Mouse (Mus musculus) neural tube, embryonic 13.5 days (tissue): ENCODE measurements at regions not wholly inside any gene's neighbourhood (a gene's known extent, or its start where the extent isn't known, plus 50 kb on each side); places are given as distances from the start of the nearest gene placed in this dataset.
A peak's percentile ranks its signal among the peaks of the same experiment; 100 is the strongest.

ENCODE experiments used
- ATAC-seq: fragments of 200-750 bp; cut with Nextera tagmentation; 2 replicates; pipeline ENCODE4 v1.8.0; 2017; ENCODE audit warnings: low read depth, mild to moderate bottlenecking, moderate TSS enrichment, moderate library complexity
- H3K27ac ChIP-seq: fragments of 300-500 bp; sonication (generic); replicated peaks from 2 replicates; pipeline ENCODE4 v1.5.1; 2015; ENCODE audit warnings: moderate library complexity, mild to moderate bottlenecking, inconsistent platforms
- H3K27me3 ChIP-seq: fragments of 300-500 bp; sonication (generic); 2 replicates; pipeline ENCODE4 v1.6.1; 2015; ENCODE audit warnings: mild to moderate bottlenecking, inconsistent platforms
- H3K36me3 ChIP-seq: fragments of 300-500 bp; sonication (generic); 2 replicates; pipeline ENCODE4 v1.6.1; 2015; ENCODE audit warnings: mild to moderate bottlenecking, inconsistent platforms
- H3K4me1 ChIP-seq: fragments of 300-500 bp; sonication (generic); replicated peaks from 2 replicates; pipeline ENCODE4 v1.6.1; 2015; ENCODE audit warnings: inconsistent platforms
- H3K4me2 ChIP-seq: fragments of 300-500 bp; sonication (generic); 2 replicates; pipeline ENCODE4 v1.6.1; 2015; ENCODE audit warnings: inconsistent platforms, mild to moderate bottlenecking, moderate library complexity
- H3K4me3 ChIP-seq: fragments of 300-500 bp; sonication (generic); 2 replicates; pipeline ENCODE4 v1.5.1; 2015; ENCODE audit warnings: mild to moderate bottlenecking, inconsistent platforms
- H3K9ac ChIP-seq: fragments of 300-500 bp; sonication (generic); 2 replicates; pipeline ENCODE4 v1.6.1; 2015; ENCODE audit warnings: moderate library complexity, mild to moderate bottlenecking, inconsistent platforms
- H3K9me3 ChIP-seq: fragments of 300-500 bp; sonication (generic); 2 replicates; pipeline ENCODE4 v1.6.1; 2016; ENCODE audit warnings: inconsistent platforms
- WGBS: fragments of 180-500 bp; shearing (Covaris S2); methylation state at CpG from one replicate; pipeline ENCODE4 v1.1.7; 2015; 5-methylcytosine and 5-hydroxymethylcytosine counted together

GRCm38 (mm10) chr5:119518506-119519252 is 151.8 kb upstream of the Tbx3 start:
- no peak overlapping the region for H3K4me2 ChIP-seq
- 78% methylated on average over 19 of the region's 19 CpGs for WGBS
- H3K9ac ChIP-seq, result no peak overlapping the region
- H3K9me3 ChIP-seq, result no peaks in the 10 kb centered on the region
- H3K36me3 ChIP-seq, result no peaks in the 10 kb centered on the region
- H3K4me3 ChIP-seq, result no peak overlapping the region
- no peak for ATAC-seq
- no peaks in the 10 kb centered on the region; the same call in 1 of the 2 replicates for H3K4me1 ChIP-seq
- H3K27ac ChIP-seq, result no peak overlapping the region
- no peaks in the 10 kb centered on the region for H3K27me3 ChIP-seq

- Histone ChIP-seq H3K9me3 (no peaks in the 10 kb centered on the region), H3K4me2 (no peak overlapping the region), H3K4me1 (peaks cover 7% of the 10 kb centered on the region), H3K36me3 (no peaks in the 10 kb centered on the region), H3K9ac (no peak overlapping the region), H3K27ac (no peak overlapping the region), H3K27me3 (no peaks in the 10 kb centered on the region), H3K4me3 (no peak overlapping the region)
- no peak for ATAC-seq
- 31% methylated on average over 4 of the region's 4 CpGs for WGBS
Measured at GRCm38 (mm10) chr5:119524171-119524570, 146.3 kb upstream of the Tbx3 start.

- no peaks in the 10 kb centered on the region for H3K36me3 ChIP-seq
- no peak overlapping the region for H3K9ac ChIP-seq
- H3K4me1 ChIP-seq, result peaks cover 7% of the 10 kb centered on the region
- no peak overlapping the region for H3K27ac ChIP-seq
- no peaks in the 10 kb centered on the region for H3K9me3 ChIP-seq
- WGBS, result 65% methylated on average over 5 of the region's 5 CpGs
- no peak overlapping the region for H3K4me2 ChIP-seq
- no peak for ATAC-seq
- no peaks in the 10 kb centered on the region for H3K27me3 ChIP-seq
- no peak overlapping the region for H3K4me3 ChIP-seq
Measured at GRCm38 (mm10) chr5:119525960-119526359, 144.5 kb upstream of the Tbx3 start.

GRCm38 (mm10) chr5:119530009-119530408 is 140.5 kb upstream of the Tbx3 start:
- H3K36me3 ChIP-seq, result no peaks in the 10 kb centered on the region
- no peaks in the 10 kb centered on the region for H3K9me3 ChIP-seq
- no peaks in the 10 kb centered on the region for H3K4me1 ChIP-seq
- ATAC-seq, result no peak
- no peak overlapping the region for H3K27ac ChIP-seq
- H3K4me2 ChIP-seq, result no peak overlapping the region
- H3K9ac ChIP-seq, result no peak overlapping the region
- 53% methylated on average over 8 of the region's 8 CpGs for WGBS
- no peaks in the 10 kb centered on the region for H3K27me3 ChIP-seq
- no peak overlapping the region for H3K4me3 ChIP-seq

GRCm38 (mm10) chr5:119534946-119535345 is 135.5 kb upstream of the Tbx3 start:
- no peak overlapping the region for H3K9ac ChIP-seq
- H3K36me3 ChIP-seq, result no peaks in the 10 kb centered on the region
- no peak overlapping the region for H3K27ac ChIP-seq
- ATAC-seq, result no peak
- WGBS, result 61% methylated on average over 5 of the region's 5 CpGs
- H3K4me2 ChIP-seq, result no peak overlapping the region
- no peak overlapping the region for H3K4me3 ChIP-seq
- H3K4me1 ChIP-seq, result no peaks in the 10 kb centered on the region
- no peaks in the 10 kb centered on the region for H3K27me3 ChIP-seq
- H3K9me3 ChIP-seq, result no peaks in the 10 kb centered on the region

GRCm38 (mm10) chr5:119542836-119543235 is 127.6 kb upstream of the Tbx3 start:
- 89% methylated on average over 11 of the region's 11 CpGs for WGBS
- no peaks in the 10 kb centered on the region for H3K36me3 ChIP-seq
- H3K9me3 ChIP-seq, result no peaks in the 10 kb centered on the region
- H3K27ac ChIP-seq, result no peak overlapping the region
- H3K9ac ChIP-seq, result no peak overlapping the region
- H3K27me3 ChIP-seq, result peaks cover 3% of the 10 kb centered on the region; the same call in 1 of the 2 replicates
- H3K4me2 ChIP-seq, result no peak overlapping the region
- no peak overlapping the region for H3K4me3 ChIP-seq
- no peaks in the 10 kb centered on the region for H3K4me1 ChIP-seq
- no peak for ATAC-seq

- no peak overlapping the region for H3K9ac ChIP-seq
Measured at GRCm38 (mm10) chr5:119543716-119544115, 126.8 kb upstream of the Tbx3 start.

GRCm38 (mm10) chr5:119544681-119545080 is 125.8 kb upstream of the Tbx3 start:
- H3K27me3 ChIP-seq, result peaks cover 3% of the 10 kb centered on the region; the same call in 1 of the 2 replicates
- H3K9ac ChIP-seq, result no peak overlapping the region
- H3K36me3 ChIP-seq, result no peaks in the 10 kb centered on the region
- no peak for ATAC-seq
- no peak overlapping the region for H3K27ac ChIP-seq
- no peaks in the 10 kb centered on the region for H3K4me1 ChIP-seq
- no peak overlapping the region for H3K4me2 ChIP-seq
- 66% methylated on average over 11 of the region's 11 CpGs for WGBS
- H3K4me3 ChIP-seq, result no peak overlapping the region
- H3K9me3 ChIP-seq, result no peaks in the 10 kb centered on the region

More at GRCm38 (mm10) chr5:119543716-119544115, 126.8 kb upstream of the Tbx3 start:
- Histone ChIP-seq H3K4me2 (no peak overlapping the region), H3K27ac (no peak overlapping the region), H3K36me3 (no peaks in the 10 kb centered on the region), H3K4me3 (no peak overlapping the region), H3K27me3 (peaks cover 3% of the 10 kb centered on the region; the same call in 1 of the 2 replicates), H3K9me3 (no peaks in the 10 kb centered on the region), H3K4me1 (no peaks in the 10 kb centered on the region)
- WGBS, result 91% methylated on average over 6 of the region's 6 CpGs
- no peak for ATAC-seq

GRCm38 (mm10) chr5:119547070-119547469 is 123.4 kb upstream of the Tbx3 start:
- WGBS, result 75% methylated on average over 19 of the region's 19 CpGs
- Histone ChIP-seq H3K9ac (no peak overlapping the region), H3K27me3 (peaks cover 3% of the 10 kb centered on the region; the same call in 1 of the 2 replicates), H3K9me3 (no peaks in the 10 kb centered on the region), H3K36me3 (no peaks in the 10 kb centered on the region), H3K4me2 (no peak overlapping the region), H3K4me1 (no peaks in the 10 kb centered on the region), H3K4me3 (no peak overlapping the region), H3K27ac (no peak overlapping the region)
- no peak for ATAC-seq

GRCm38 (mm10) chr5:119550916-119551315 is 119.6 kb upstream of the Tbx3 start:
- H3K9me3 ChIP-seq, result no peaks in the 10 kb centered on the region
- WGBS, result 35% methylated on average over 6 of the region's 6 CpGs

GRCm38 (mm10) chr5:119553469-119553868 is 117.0 kb upstream of the Tbx3 start:
- WGBS, result 22% methylated on average over 5 of the region's 5 CpGs
- no peak overlapping the region for H3K4me3 ChIP-seq
- H3K9me3 ChIP-seq, result no peaks in the 10 kb centered on the region
- H3K4me1 ChIP-seq, result peaks cover 9% of the 10 kb centered on the region
- no peak overlapping the region for H3K9ac ChIP-seq
- ATAC-seq, result no peak
- H3K27ac ChIP-seq, result 0 out of 2 replicates have a peak overlapping the region, but pooled peaks have one; percentile 13
- H3K27me3 ChIP-seq, result 0 out of 2 replicates have a peak, but pooled peaks cover 3% of the 10 kb centered on the region
- no peaks in the 10 kb centered on the region for H3K36me3 ChIP-seq
- H3K4me2 ChIP-seq, result no peak overlapping the region

More at GRCm38 (mm10) chr5:119550916-119551315, 119.6 kb upstream of the Tbx3 start:
- Histone ChIP-seq H3K4me3 (no peak overlapping the region), H3K4me2 (no peak overlapping the region), H3K4me1 (peaks cover 9% of the 10 kb centered on the region), H3K9ac (no peak overlapping the region), H3K27me3 (peaks cover 7% of the 10 kb centered on the region; the same call in 1 of the 2 replicates), H3K36me3 (no peaks in the 10 kb centered on the region), H3K27ac (no peak overlapping the region)
- no peak for ATAC-seq

- no peak overlapping the region for H3K9ac ChIP-seq
- no peaks in the 10 kb centered on the region for H3K9me3 ChIP-seq
- no peak overlapping the region for H3K4me2 ChIP-seq
- H3K27me3 ChIP-seq, result peaks cover 6% of the 10 kb centered on the region; the same call in 1 of the 2 replicates
- no peak overlapping the region for H3K4me3 ChIP-seq
- H3K4me1 ChIP-seq, result peaks cover 9% of the 10 kb centered on the region
- 51% methylated on average over 5 of the region's 5 CpGs for WGBS
- no peaks in the 10 kb centered on the region for H3K36me3 ChIP-seq
- ATAC-seq, result no peak
- no peak overlapping the region for H3K27ac ChIP-seq
Measured at GRCm38 (mm10) chr5:119557071-119557470, 113.4 kb upstream of the Tbx3 start.

- Histone ChIP-seq H3K4me3 (no peak overlapping the region), H3K27me3 (peaks cover 21% of the 10 kb centered on the region), H3K36me3 (no peaks in the 10 kb centered on the region), H3K4me2 (no peak overlapping the region), H3K9ac (no peak overlapping the region), H3K4me1 (peaks cover 16% of the 10 kb centered on the region), H3K9me3 (no peaks in the 10 kb centered on the region), H3K27ac (no peak overlapping the region)
- 90% methylated on average over 11 of the region's 11 CpGs for WGBS
- no peak for ATAC-seq
Measured at GRCm38 (mm10) chr5:119559696-119560095, 110.8 kb upstream of the Tbx3 start.
